In the genomic region with DNA sequence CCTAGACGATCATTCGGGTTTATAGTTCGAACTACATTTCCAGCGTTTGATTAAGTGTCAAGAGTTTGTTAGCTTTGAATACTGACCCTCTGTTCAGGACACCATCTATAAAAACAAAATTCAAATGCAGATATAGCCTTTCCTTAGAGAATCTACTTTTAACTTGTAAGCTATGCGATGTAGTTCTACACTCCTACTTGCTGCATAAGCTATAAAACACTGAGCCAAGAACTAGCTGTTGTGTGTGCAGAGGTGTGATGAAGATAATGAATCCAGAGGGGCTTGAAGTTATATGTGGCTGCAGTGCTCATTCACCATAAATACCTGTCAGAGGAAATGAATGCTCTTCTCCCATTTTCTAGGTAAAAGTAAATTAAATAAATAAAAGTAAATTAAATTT, we compare ENCODE assay signal across 31 mouse cellular contexts.
"Had no signal": no experiment of that assay in that cellular context is flagged by ENCODE, and none has a peak within 500 bp of the region (broad histone marks: within the 10 kb centered on the region; RNA-seq: fewer than 3 reads in every experiment).

No protein-coding gene starts in this region.

- H3K27me3 ChIP-seq: liver, embryonic 13.5 days; liver, embryonic 15.5 days; midbrain, embryonic 12.5 days; midbrain, embryonic 15.5 days; neural tube, embryonic 12.5 days had no signal

- ATAC-seq: liver, embryonic 12.5 days; liver, postnatal 0 days; lung, postnatal 0 days; midbrain, embryonic 13.5 days; midbrain, embryonic 15.5 days; midbrain, embryonic 16.5 days had no signal

- H3K4me2 ChIP-seq: limb, embryonic 12.5 days; limb, embryonic 15.5 days; liver, embryonic 11.5 days; liver, embryonic 12.5 days; liver, embryonic 13.5 days; liver, embryonic 15.5 days; lung, embryonic 14.5 days; lung, embryonic 15.5 days; midbrain, embryonic 11.5 days; midbrain, embryonic 12.5 days; midbrain, embryonic 13.5 days; midbrain, embryonic 15.5 days; neural tube, embryonic 12.5 days had no signal

- DNase-seq: left cerebral cortex, postnatal 4 days; liver; liver, embryonic 13.5 days; liver, postnatal 0 days; lung, adult 18-20 months; lung, adult 2 months; lung, embryonic 14.5 days; lung, postnatal 10 days; lung, postnatal 14 days; lung, postnatal 36 days; lung, postnatal 4 days; midbrain, embryonic 14.5 days had no signal

- H3K4me3 ChIP-seq: left cerebral cortex, adult 2 months; limb, embryonic 12.5 days; limb, embryonic 15.5 days; liver, embryonic 12.5 days; liver, embryonic 13.5 days; liver, embryonic 15.5 days; lung, embryonic 15.5 days; megakaryocyte, embryonic 14.5 days; midbrain, embryonic 10.5 days; midbrain, embryonic 12.5 days; midbrain, embryonic 13.5 days; midbrain, embryonic 15.5 days; myocyte; neural tube, embryonic 12.5 days had no signal

- H3K27ac ChIP-seq: left cerebral cortex, adult 2 months; limb, embryonic 12.5 days; limb, embryonic 15.5 days; liver, embryonic 12.5 days; liver, embryonic 13.5 days; liver, embryonic 14.5 days; liver, embryonic 15.5 days; lung, embryonic 15.5 days; macrophage; midbrain, embryonic 10.5 days; midbrain, embryonic 12.5 days; midbrain, embryonic 13.5 days; midbrain, embryonic 15.5 days; neural tube, embryonic 12.5 days had no signal

- H3K9me3 ChIP-seq: limb, embryonic 12.5 days; limb, embryonic 15.5 days; liver, embryonic 12.5 days; liver, embryonic 13.5 days; liver, embryonic 15.5 days; lung, embryonic 15.5 days; megakaryocyte, embryonic 14.5 days; midbrain, embryonic 10.5 days; midbrain, embryonic 12.5 days; midbrain, embryonic 13.5 days; midbrain, embryonic 15.5 days; neural tube, embryonic 12.5 days had no signal

- H3K9ac ChIP-seq: limb, embryonic 12.5 days; limb, embryonic 15.5 days; liver, embryonic 12.5 days; liver, embryonic 13.5 days; liver, embryonic 14.5 days; liver, embryonic 15.5 days; liver, postnatal 0 days; lung, embryonic 14.5 days; lung, embryonic 15.5 days; midbrain, embryonic 12.5 days; midbrain, embryonic 13.5 days; midbrain, embryonic 15.5 days; neural tube, embryonic 12.5 days had no signal

- H3K4me1 ChIP-seq: limb, embryonic 12.5 days; limb, embryonic 15.5 days; liver, embryonic 12.5 days; liver, embryonic 13.5 days; liver, embryonic 15.5 days; lung, embryonic 15.5 days; megakaryocyte, embryonic 14.5 days; midbrain, embryonic 10.5 days; midbrain, embryonic 12.5 days; midbrain, embryonic 13.5 days; midbrain, embryonic 15.5 days; neural tube, embryonic 12.5 days had no signal

- H3K36me3 ChIP-seq: limb, embryonic 12.5 days; limb, embryonic 15.5 days; liver, embryonic 12.5 days; liver, embryonic 13.5 days; liver, embryonic 15.5 days; lung, embryonic 15.5 days; midbrain, embryonic 10.5 days; midbrain, embryonic 12.5 days; midbrain, embryonic 13.5 days; midbrain, embryonic 15.5 days; neural tube, embryonic 12.5 days had no signal
